Mouse (Mus musculus) lung, postnatal 25 days (tissue): Measurements from ENCODE around the gene Igsf8.

ENCODE experiments used
- DNase-seq: peaks from one replicate; pipeline ENCODE4 v3.0.0; 2022; ENCODE audit warnings: low spot score

Gene Igsf8

GRCm38 (mm10) chr1:172302851-172303250, 41.4 kb downstream of the Igsf8 start:
- DNase-seq: no peak

GRCm38 (mm10) chr1:172304443-172304842, 43.0 kb downstream of the Igsf8 start:
- DNase-seq: no peak

- DNase-seq: no peak
Observed at GRCm38 (mm10) chr1:172305153-172305552, 43.7 kb downstream of the Igsf8 start.

GRCm38 (mm10) chr1:172305635-172306034, 44.2 kb downstream of the Igsf8 start:
- no peak for DNase-seq

- no peak for DNase-seq
Observed at GRCm38 (mm10) chr1:172306196-172306595, 44.8 kb downstream of the Igsf8 start.

GRCm38 (mm10) chr1:172306885-172307284, 45.4 kb downstream of the Igsf8 start:
- no peak for DNase-seq

GRCm38 (mm10) chr1:172307936-172308335, 46.5 kb downstream of the Igsf8 start:
- peak; percentile 60 for DNase-seq

GRCm38 (mm10) chr1:172308409-172308808, 47.0 kb downstream of the Igsf8 start:
- DNase-seq: no peak

GRCm38 (mm10) chr1:172309699-172310398, 48.4 kb downstream of the Igsf8 start:
- DNase-seq: peak; percentile 94

- peak; percentile 89 for DNase-seq
Observed at GRCm38 (mm10) chr1:172311248-172311906, 49.9 kb downstream of the Igsf8 start.

GRCm38 (mm10) chr1:172311921-172312767, 50.7 kb downstream of the Igsf8 start:
- peak; percentile 88 for DNase-seq

GRCm38 (mm10) chr1:172312768-172313561, 51.5 kb downstream of the Igsf8 start:
- DNase-seq: no peak

- DNase-seq: no peak
Observed at GRCm38 (mm10) chr1:172313613-172314411, 52.4 kb downstream of the Igsf8 start.

GRCm38 (mm10) chr1:172314911-172315310, 53.5 kb downstream of the Igsf8 start:
- no peak for DNase-seq

GRCm38 (mm10) chr1:172317431-172317830, 56.0 kb downstream of the Igsf8 start:
- DNase-seq: no peak

- no peak for DNase-seq
Observed at GRCm38 (mm10) chr1:172317946-172318345, 56.5 kb downstream of the Igsf8 start.

GRCm38 (mm10) chr1:172318424-172319035, 57.1 kb downstream of the Igsf8 start:
- no peak for DNase-seq

GRCm38 (mm10) chr1:172319346-172319745, 57.9 kb downstream of the Igsf8 start:
- no peak for DNase-seq

GRCm38 (mm10) chr1:172319921-172320411, 58.5 kb downstream of the Igsf8 start:
- no peak for DNase-seq

GRCm38 (mm10) chr1:172322725-172323124, 61.3 kb downstream of the Igsf8 start:
- DNase-seq: no peak
